ENCODE assay signal across 21 mouse cellular contexts in the genomic region with DNA sequence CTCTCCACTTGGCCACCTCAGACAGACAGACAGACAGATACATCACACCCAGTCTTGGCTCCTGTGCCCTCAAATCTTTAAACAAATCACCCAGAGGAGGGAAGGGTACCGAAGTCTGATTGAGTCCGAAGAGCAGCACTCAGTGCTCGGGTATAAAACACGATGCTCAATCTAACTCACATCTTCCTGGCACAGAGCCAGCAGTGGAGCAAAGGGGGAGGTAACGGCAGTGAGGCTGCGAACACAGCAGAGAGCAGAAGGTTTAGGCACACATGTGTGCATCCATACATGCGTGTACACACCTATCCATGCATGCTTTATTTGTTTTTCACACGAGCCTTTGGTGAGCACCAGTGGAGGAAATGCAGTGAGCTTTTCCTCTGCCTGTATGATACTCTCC.
DNase-seq lines count a peak whose midpoint lies in the region; ATAC-seq and TF ChIP-seq lines count a peak whose summit lies in the region.
"Had no signal": no experiment of that assay in that cellular context is flagged by ENCODE, and none has a peak within 500 bp of the region (broad histone marks: within the 10 kb centered on the region; RNA-seq: fewer than 3 reads in every experiment).

No protein-coding gene starts in this region.

- DNase-seq in forebrain, postnatal 0 days, result peak; percentile 46
- DNase-seq in left cerebral cortex, postnatal 4 days, result peak; percentile 22
- DNase-seq in left cerebral cortex, adult 18-20 months (ENCODE audit: low spot score in 2 of 2), result no peak
- peak; percentile 32 for DNase-seq in NIH3T3 (ENCODE audit: low read depth)
- DNase-seq in yolk sac, embryonic 10.5 days (ENCODE audit: low spot score), result no peak
- DNase-seq in gastrocnemius, adult 2 months, result no peak
- DNase-seq: adrenal gland, postnatal 10 days; cerebellum, adult 11 months; heart, adult 18-20 months; liver; lung, postnatal 14 days; spleen, adult 18-20 months; thymus, postnatal 4 days had no signal

- no peak for ATAC-seq in forebrain, postnatal 0 days
- ATAC-seq in forebrain, embryonic 15.5 days (replicated peaks), result no peak
- ATAC-seq in granulocyte monocyte progenitor cell, adult 5-6 weeks (replicated peaks; ENCODE audit: poor library complexity, severe bottlenecking), result peak; percentile 2; the same call in 1 of the 2 replicates
- ATAC-seq: Patski had no signal

- no peak overlapping the region for H3K4me3 ChIP-seq in forebrain, postnatal 0 days (ENCODE audit: low read depth, low read length)
- H3K4me3 ChIP-seq in forebrain, embryonic 15.5 days, result no peak overlapping the region
- no peak overlapping the region for H3K4me3 ChIP-seq in gastrocnemius, adult 2 months
- H3K4me3 ChIP-seq: erythroblast, embryonic 14.5 days; hindbrain, embryonic 10.5 days; layer of hippocampus, adult 2 months; megakaryocyte, embryonic 14.5 days had no signal

- intact Hi-C loops in left cerebral cortex, postnatal 4 days (cut with DNase I), result no loop called here
- intact Hi-C loops in gastrocnemius, adult 2 months (cut with DNase I), result no loop called here

- TF ChIP-seq CTCF in forebrain, postnatal 0 days (IDR thresholded peaks at IDR 0.05; ENCODE audit: low read depth), result no peak
- no peak for TF ChIP-seq CTCF in gastrocnemius, adult 2 months (IDR thresholded peaks at IDR 0.05)

- H3K4me1 ChIP-seq in forebrain, postnatal 0 days (ENCODE audit: insufficient read depth), result no peaks in the 10 kb centered on the region
- peaks cover 8% of the 10 kb centered on the region; the same call in 1 of the 2 replicates for H3K4me1 ChIP-seq in forebrain, embryonic 15.5 days
- H3K4me1 ChIP-seq: hindbrain, embryonic 10.5 days had no signal

- WGBS in forebrain, postnatal 0 days, result 50% methylated on average over 8 of the region's 8 CpGs
- 51% methylated on average over 8 of the region's 8 CpGs for WGBS in forebrain, embryonic 15.5 days

- no peaks in the 10 kb centered on the region for H3K9me3 ChIP-seq in forebrain, postnatal 0 days (ENCODE audit: low read length)
- no peaks in the 10 kb centered on the region for H3K9me3 ChIP-seq in forebrain, embryonic 15.5 days
- H3K9me3 ChIP-seq: hindbrain, embryonic 10.5 days had no signal

- H3K4me2 ChIP-seq in forebrain, postnatal 0 days (ENCODE audit: low read depth), result no peak overlapping the region
- no peak overlapping the region for H3K4me2 ChIP-seq in forebrain, embryonic 15.5 days (replicated peaks)

- H3K36me3 ChIP-seq in forebrain, postnatal 0 days (ENCODE audit: insufficient read depth), result no peaks in the 10 kb centered on the region
- H3K36me3 ChIP-seq in forebrain, embryonic 15.5 days, result no peaks in the 10 kb centered on the region
- H3K36me3 ChIP-seq: hindbrain, embryonic 10.5 days had no signal

- H3K27ac ChIP-seq in forebrain, postnatal 0 days (ENCODE audit: low read depth, low read length), result no peak overlapping the region
- H3K27ac ChIP-seq in forebrain, embryonic 15.5 days (replicated peaks), result no peak overlapping the region
- H3K27ac ChIP-seq in gastrocnemius, adult 2 months, result no peak overlapping the region
- H3K27ac ChIP-seq: hindbrain, embryonic 10.5 days; kidney, postnatal 0 days; layer of hippocampus, adult 2 months had no signal

- no peak overlapping the region for H3K9ac ChIP-seq in forebrain, postnatal 0 days
- H3K9ac ChIP-seq in forebrain, embryonic 15.5 days (replicated peaks), result no peak overlapping the region

- H3K27me3 ChIP-seq in forebrain, postnatal 0 days (ENCODE audit: insufficient read depth, low read length), result no peaks in the 10 kb centered on the region
- no peaks in the 10 kb centered on the region for H3K27me3 ChIP-seq in forebrain, embryonic 15.5 days
- H3K27me3 ChIP-seq: Patski had no signal

Comparison
In these comparisons a context has a peak if more than half of its experiments do, and no peak if none do; other contexts are left out.
1. DNase-seq: peak in forebrain, postnatal 0 days (single experiment), left cerebral cortex, postnatal 4 days (single experiment) and NIH3T3 (single experiment); none in left cerebral cortex, adult 18-20 months (0 of 2), yolk sac, embryonic 10.5 days (single experiment) and gastrocnemius, adult 2 months (single experiment).